Mouse (Mus musculus) midbrain, embryonic 14.5 days (tissue): Measurements from ENCODE around the gene Pak2. TPM values are rescaled to one million over a fixed set of nuclear protein-coding genes. Genes with fewer than 3 reads are reported as not detected.

ENCODE experiments used
- ATAC-seq: fragments of 200-750 bp; cut with Nextera tagmentation; 2 replicates; pipeline ENCODE4 v1.8.0; 2017; ENCODE audit warnings: moderate number of reproducible peaks, moderate library complexity; ENCODE audit not compliant: low FRiP score, low TSS enrichment
- DNase-seq: peaks from one replicate; pipeline ENCODE4 v3.0.0-alpha.2; 2015
- H3K27ac ChIP-seq: fragments of 300-500 bp; sonication (generic); replicated peaks from 2 replicates; pipeline ENCODE4 v1.5.1; 2014; ENCODE audit warnings: mild to moderate bottlenecking, low read depth, low read length, moderate library complexity
- H3K27me3 ChIP-seq: fragments of 300-500 bp; sonication (generic); 2 replicates; pipeline ENCODE4 v1.6.1; 2014; ENCODE audit warnings: low read length, control low read depth, mixed read lengths; ENCODE audit not compliant: control insufficient read depth, insufficient read depth
- H3K36me3 ChIP-seq: fragments of 300-500 bp; sonication (generic); 2 replicates; pipeline ENCODE4 v1.6.1; 2014; ENCODE audit warnings: low read length, control low read depth; ENCODE audit not compliant: control insufficient read depth, insufficient read depth
- H3K4me1 ChIP-seq: fragments of 300-500 bp; sonication (generic); 2 replicates; pipeline ENCODE4 v1.6.1; 2014; ENCODE audit warnings: mild to moderate bottlenecking, antibody characterized with exemption, low read length, control low read depth; ENCODE audit not compliant: control insufficient read depth, insufficient read depth
- H3K4me2 ChIP-seq: fragments of 300-500 bp; sonication (generic); 2 replicates; pipeline ENCODE4 v1.6.1; 2014; ENCODE audit warnings: mild to moderate bottlenecking, low read length, moderate library complexity
- H3K4me3 ChIP-seq: fragments of 300-500 bp; sonication (generic); replicated peaks from 2 replicates; pipeline ENCODE4 v1.5.1; 2014; ENCODE audit warnings: low read depth, low read length
- H3K9ac ChIP-seq: fragments of 300-500 bp; sonication (generic); replicated peaks from 2 replicates; pipeline ENCODE4 v1.6.1; 2014; ENCODE audit warnings: mild to moderate bottlenecking, low read length, moderate library complexity
- H3K9me3 ChIP-seq: fragments of 300-500 bp; sonication (generic); 2 replicates; pipeline ENCODE4 v1.6.1; 2016; ENCODE audit warnings: low read length, control low read depth, mixed read lengths; ENCODE audit not compliant: control insufficient read depth
- WGBS: fragments of 180-500 bp; shearing (Covaris S2); extraction: QIAGEN DNeasy Blood & Tissue Kit; methylation state at CpG from one replicate; pipeline ENCODE4 v1.1.7; 2014; 5-methylcytosine and 5-hydroxymethylcytosine counted together
- polyA plus RNA-seq: library from polyadenylated mRNA; unstranded; fragments of >200 nt; fragmentation: Nextera tagmentation; extraction: Ambion mirVana; gene quantifications from 2 replicates; pipeline ENCODE4 v1.2.1, GENCODE M21; 2014

Pak2 gene
- polyA plus RNA-seq, 1 experiment from 2014 or later = 47.2 TPM

DNA sequence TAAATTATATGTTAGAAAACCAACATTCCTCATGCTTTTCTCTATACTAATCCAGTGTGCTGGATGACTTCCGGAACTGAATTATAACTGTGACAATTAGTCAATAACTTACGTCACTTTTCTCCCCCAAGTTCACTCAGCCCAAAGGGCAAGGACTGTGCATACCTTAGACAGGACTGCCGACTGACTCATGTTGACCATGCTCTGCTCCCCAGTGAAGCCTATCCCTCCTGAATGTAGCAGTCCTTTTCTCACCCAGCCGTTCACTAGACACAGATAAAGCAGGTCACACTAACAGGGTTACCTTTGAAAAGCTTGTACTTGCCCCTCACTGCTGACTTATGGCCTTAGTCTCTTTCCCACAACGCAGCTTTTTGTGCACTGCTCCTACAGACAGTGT, 20.3 kb downstream of the Pak2 start:
- H3K4me3 ChIP-seq = no peak overlapping the region
- no peaks in the 10 kb centered on the region for H3K4me1 ChIP-seq
- H3K27me3 ChIP-seq = no peaks in the 10 kb centered on the region
- no peak overlapping the region for H3K27ac ChIP-seq
- no peaks in the 10 kb centered on the region for H3K36me3 ChIP-seq
- H3K4me2 ChIP-seq = no peak overlapping the region
- H3K9ac ChIP-seq = no peak overlapping the region
- 93% methylated on average over 5 of the region's 5 CpGs for WGBS
- ATAC-seq (no peak), DNase-seq (no peak)
- no peaks in the 10 kb centered on the region for H3K9me3 ChIP-seq

GRCm38 (mm10) chr16:32042367-32042766, 36.8 kb downstream of the Pak2 start:
- Histone ChIP-seq H3K27ac (no peak overlapping the region), H3K27me3 (no peaks in the 10 kb centered on the region), H3K9me3 (no peaks in the 10 kb centered on the region), H3K36me3 (peaks cover 66% of the 10 kb centered on the region), H3K9ac (no peak overlapping the region), H3K4me1 (no peaks in the 10 kb centered on the region), H3K4me3 (no peak overlapping the region), H3K4me2 (no peak overlapping the region)
- no peak for DNase-seq
- no peak for ATAC-seq
- WGBS = 91% methylated on average over 4 of the region's 4 CpGs

- H3K27ac ChIP-seq = no peak overlapping the region
- H3K4me2 ChIP-seq = no peak overlapping the region
- no peaks in the 10 kb centered on the region for H3K9me3 ChIP-seq
- no peak for ATAC-seq
- no peak for DNase-seq
- 96% methylated on average over 9 of the region's 9 CpGs for WGBS
- peaks cover 69% of the 10 kb centered on the region for H3K36me3 ChIP-seq
- no peak overlapping the region for H3K9ac ChIP-seq
- H3K27me3 ChIP-seq = no peaks in the 10 kb centered on the region
- no peak overlapping the region for H3K4me3 ChIP-seq
- no peaks in the 10 kb centered on the region for H3K4me1 ChIP-seq
These were observed 59.5 kb downstream of the Pak2 start for GRCm38 (mm10) chr16:32019678-32020077.

- DNase-seq (no peak), ATAC-seq (no peak)
- no peaks in the 10 kb centered on the region for H3K27me3 ChIP-seq
- H3K4me2 ChIP-seq = no peak overlapping the region
- H3K9ac ChIP-seq = no peak overlapping the region
- H3K4me3 ChIP-seq = no peak overlapping the region
- peaks cover 6% of the 10 kb centered on the region; the same call in 1 of the 2 replicates for H3K36me3 ChIP-seq
- H3K4me1 ChIP-seq = no peaks in the 10 kb centered on the region
- H3K9me3 ChIP-seq = no peaks in the 10 kb centered on the region
- no peak overlapping the region for H3K27ac ChIP-seq
- 86% methylated on average over 4 of the region's 4 CpGs for WGBS
These were observed 68.8 kb downstream of the Pak2 start for GRCm38 (mm10) chr16:32010330-32010729.

GRCm38 (mm10) chr16:32009913-32010312, 69.2 kb downstream of the Pak2 start:
- no peak overlapping the region for H3K4me3 ChIP-seq
- ATAC-seq = no peak
- H3K9me3 ChIP-seq = no peaks in the 10 kb centered on the region
- H3K9ac ChIP-seq = no peak overlapping the region
- H3K4me2 ChIP-seq = no peak overlapping the region
- 53% methylated on average over 5 of the region's 5 CpGs for WGBS
- H3K4me1 ChIP-seq = no peaks in the 10 kb centered on the region
- DNase-seq = no peak
- no peaks in the 10 kb centered on the region for H3K27me3 ChIP-seq
- no peak overlapping the region for H3K27ac ChIP-seq
- peaks cover 6% of the 10 kb centered on the region; the same call in 1 of the 2 replicates for H3K36me3 ChIP-seq

GRCm38 (mm10) chr16:32008529-32009293, 70.4 kb downstream of the Pak2 start:
- no peak overlapping the region for H3K9ac ChIP-seq
- H3K9me3 ChIP-seq = no peaks in the 10 kb centered on the region
- 77% methylated on average over 10 of the region's 10 CpGs for WGBS
- H3K4me1 ChIP-seq = peaks cover under 1% of the 10 kb centered on the region; the same call in 1 of the 2 replicates
- H3K4me3 ChIP-seq = no peak overlapping the region
- ATAC-seq (no peak), DNase-seq (no peak)
- peaks cover 2% of the 10 kb centered on the region; the same call in 1 of the 2 replicates for H3K36me3 ChIP-seq
- H3K27me3 ChIP-seq = no peaks in the 10 kb centered on the region
- no peak overlapping the region for H3K27ac ChIP-seq
- no peak overlapping the region for H3K4me2 ChIP-seq

DNA sequence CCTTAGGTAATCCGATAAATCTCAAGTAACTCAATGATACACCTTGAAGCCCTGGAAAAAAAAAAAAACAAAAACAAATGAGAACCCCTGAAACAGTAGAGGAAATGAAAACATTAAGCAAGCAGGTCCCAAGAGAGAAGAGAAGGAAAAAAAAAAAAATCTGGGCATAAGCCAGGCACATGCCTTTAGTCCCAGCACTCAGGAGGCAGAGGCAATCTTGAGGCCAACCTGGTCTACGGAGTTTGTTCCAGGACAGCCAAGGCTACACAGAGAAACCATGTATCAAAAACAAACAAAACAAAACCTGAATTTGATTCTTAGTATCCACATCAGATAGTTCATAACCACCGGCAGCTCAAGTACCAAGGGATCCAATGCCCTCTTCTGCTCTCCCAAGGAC, 74.4 kb downstream of the Pak2 start:
- Histone ChIP-seq H3K4me1 (peaks cover 18% of the 10 kb centered on the region), H3K9ac (no peak overlapping the region), H3K27me3 (no peaks in the 10 kb centered on the region), H3K36me3 (no peaks in the 10 kb centered on the region), H3K4me3 (no peak overlapping the region), H3K4me2 (no peak overlapping the region), H3K27ac (no peak overlapping the region), H3K9me3 (no peaks in the 10 kb centered on the region)
- WGBS = 96% methylated on average over 3 of the region's 3 CpGs
- ATAC-seq (no peak), DNase-seq (no peak)

GRCm38 (mm10) chr16:32002509-32003477, 76.3 kb downstream of the Pak2 start, which contains the start of gene Senp5:
Senp5 (minus strand) TSS chr16:32003287.
- Histone ChIP-seq H3K27ac (peak within 1 kb of the TSS; percentile 81), H3K4me1 (peaks cover 18% of the 10 kb centered on the region), H3K4me3 (peak within 1 kb of the TSS; percentile 97), H3K36me3 (0 out of 2 replicates have a peak, but pooled peaks cover 3% of the 10 kb centered on the region), H3K9ac (peak within 1 kb of the TSS; percentile 89), H3K27me3 (no peaks in the 10 kb centered on the region), H3K9me3 (no peaks in the 10 kb centered on the region), H3K4me2 (peak within 1 kb of the TSS; percentile 88)
- DNase-seq (peak; percentile 95), ATAC-seq (peak; percentile 94)
- WGBS = under 1% methylated on average over 66 of the region's 66 CpGs
